Mouse (Mus musculus): Measurements from ENCODE around the gene Hipk4.
"Not testable (repeated sequence)": the region's sequence is repeated elsewhere in the genome, so short reads cannot be mapped to it uniquely, and the experiment has no call there.

Hipk4 gene

GRCm38 (mm10) chr7:27522967-27523366 lies at the start of gene Hipk4:
Gene Hipk4, plus strand, starts transcription at chr7:27523267.
- DNase-seq, result no peak

GRCm38 (mm10) chr7:27473835-27474489 lies 49.1 kb upstream of the Hipk4 start:
- DNase-seq, result no peak

- peak; percentile 90 for DNase-seq
These were observed 48.5 kb upstream of the Hipk4 start for GRCm38 (mm10) chr7:27474490-27474954.

DNA sequence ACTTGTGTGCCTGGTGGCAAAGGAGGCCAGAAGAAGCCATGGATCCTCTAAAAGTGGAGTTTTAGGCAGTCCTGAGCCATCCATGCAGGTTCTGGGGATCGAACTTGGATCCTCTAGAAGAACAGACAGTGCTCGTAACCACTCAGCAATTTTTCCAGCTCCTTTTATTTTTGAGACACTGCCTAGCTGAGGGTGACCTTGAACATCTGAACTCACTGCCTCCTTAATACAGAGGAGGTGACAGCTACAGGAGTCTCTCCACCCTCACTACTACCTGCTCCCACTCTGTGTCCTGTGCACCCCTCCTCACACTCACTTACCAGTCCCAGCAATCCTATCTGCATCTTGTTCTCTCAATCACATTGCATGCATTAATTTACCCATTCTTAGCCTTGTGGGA lies 47.5 kb upstream of the Hipk4 start:
- no peak for DNase-seq

- DNase-seq, result no peak
These were observed 46.9 kb upstream of the Hipk4 start for GRCm38 (mm10) chr7:27476098-27476635.

DNA sequence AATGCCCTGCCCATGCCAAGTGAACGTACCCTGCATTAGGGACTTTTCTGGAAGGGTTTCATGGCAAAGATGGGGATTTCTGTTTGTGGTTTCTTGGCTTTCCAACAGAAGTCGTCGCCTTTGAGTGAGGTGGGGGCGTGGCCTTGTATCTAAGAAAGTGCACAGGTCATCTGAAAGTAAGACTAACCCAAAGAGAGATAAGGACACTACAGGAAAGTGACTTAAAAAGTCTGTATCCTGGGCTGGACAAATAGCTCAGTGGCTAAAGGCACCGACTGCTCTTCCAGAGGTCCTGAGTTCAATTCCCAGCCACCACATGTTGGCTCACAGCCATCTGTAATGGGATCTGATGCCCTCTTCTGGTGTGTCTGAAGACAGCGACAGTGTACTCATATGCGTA lies 44.5 kb upstream of the Hipk4 start:
- DNase-seq, result no peak

DNA sequence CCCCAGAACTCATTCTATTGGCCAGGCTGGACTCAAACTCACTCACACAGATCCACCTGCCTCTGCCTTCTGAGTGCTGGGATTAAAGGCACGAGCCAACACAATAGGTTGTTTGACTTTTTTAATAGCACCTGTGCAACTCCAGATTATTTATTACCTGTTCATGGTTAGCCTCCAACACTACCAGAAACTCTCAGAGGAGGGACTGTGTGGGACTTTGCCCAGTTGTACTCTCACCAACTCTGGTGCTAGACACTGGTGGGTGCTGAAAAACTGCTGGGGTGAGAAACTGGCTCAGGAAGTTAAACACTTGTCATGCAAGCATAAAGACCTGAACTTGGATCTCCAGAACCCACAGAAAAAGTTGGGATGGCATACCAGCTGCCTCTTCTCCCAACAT lies 43.3 kb upstream of the Hipk4 start:
- no peak for DNase-seq

DNA sequence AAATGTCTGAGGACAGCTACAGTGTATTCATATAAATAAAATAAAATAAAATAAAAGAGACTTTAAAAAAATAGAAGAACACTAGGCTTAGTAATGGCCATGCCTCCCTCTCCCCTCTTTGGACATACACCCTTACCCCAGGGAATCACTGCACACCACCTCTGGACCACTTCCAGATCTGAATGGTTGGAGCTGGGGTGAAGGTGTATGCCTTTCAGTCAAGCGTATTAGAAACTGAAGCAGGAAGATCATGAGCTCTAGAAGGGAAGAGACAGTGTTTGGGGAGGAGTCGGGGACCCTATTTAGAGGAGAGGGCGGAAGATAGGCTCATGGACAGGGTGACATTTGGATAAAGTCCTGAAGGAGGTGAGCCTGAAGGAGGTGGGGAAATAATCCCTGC lies 42.6 kb upstream of the Hipk4 start:
- DNase-seq, result no peak

GRCm38 (mm10) chr7:27480927-27481626 lies 42.0 kb upstream of the Hipk4 start:
- DNase-seq, result no peak

DNA sequence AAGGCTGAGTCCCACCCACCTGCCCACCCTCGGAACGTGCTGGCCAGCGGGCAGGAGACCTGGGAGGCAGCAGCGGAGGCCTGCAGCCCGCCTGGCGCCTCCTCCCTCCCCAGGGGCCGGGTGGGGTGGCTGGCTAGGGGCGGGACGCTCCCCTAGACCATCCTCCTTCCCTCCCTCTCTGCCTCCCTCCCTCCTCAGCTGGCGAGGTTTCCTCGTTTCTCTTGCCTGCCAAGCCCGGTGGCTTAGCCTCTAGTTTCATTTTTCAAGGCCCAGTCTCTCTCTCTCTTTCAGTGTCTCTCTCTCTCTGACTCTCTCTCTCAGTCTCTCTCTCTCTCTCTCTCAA lies 41.5 kb upstream of the Hipk4 start:
- DNase-seq, result peak; percentile 60

- DNase-seq, result no peak
These were observed 39.2 kb upstream of the Hipk4 start for GRCm38 (mm10) chr7:27483860-27484259.

DNA sequence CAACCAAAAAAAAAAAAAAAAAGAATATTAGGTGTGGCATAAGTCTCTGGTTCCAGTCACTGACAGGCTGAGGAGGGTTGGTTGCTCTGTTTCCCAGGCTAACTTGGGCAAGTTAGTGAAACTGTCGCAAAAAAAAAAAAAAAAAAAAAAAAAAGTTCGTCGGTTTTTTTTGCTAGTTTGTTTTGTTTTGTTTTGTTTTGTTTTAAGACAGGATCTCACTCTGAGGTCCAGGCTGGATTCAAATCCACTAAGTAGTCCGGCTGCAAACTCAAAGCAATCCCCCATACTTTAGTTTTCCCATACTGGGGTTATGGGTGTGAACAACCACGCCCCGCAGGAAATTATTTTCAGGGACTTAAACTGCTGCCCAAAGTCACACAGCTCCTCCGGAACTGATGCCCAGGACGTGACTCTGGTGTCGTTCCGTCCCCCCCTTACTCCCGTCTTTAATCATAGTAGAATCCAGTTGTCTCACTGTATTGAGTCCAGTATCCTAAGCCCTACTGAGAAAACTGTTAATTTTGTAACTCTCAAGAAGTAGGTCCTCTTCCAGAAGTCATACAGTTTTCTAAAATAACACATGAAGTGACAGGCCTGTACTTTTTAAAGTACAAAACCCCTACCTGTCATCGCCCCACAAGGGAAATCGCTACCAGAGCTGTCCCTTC lies 36.8 kb upstream of the Hipk4 start:
- DNase-seq, result no peak

DNA sequence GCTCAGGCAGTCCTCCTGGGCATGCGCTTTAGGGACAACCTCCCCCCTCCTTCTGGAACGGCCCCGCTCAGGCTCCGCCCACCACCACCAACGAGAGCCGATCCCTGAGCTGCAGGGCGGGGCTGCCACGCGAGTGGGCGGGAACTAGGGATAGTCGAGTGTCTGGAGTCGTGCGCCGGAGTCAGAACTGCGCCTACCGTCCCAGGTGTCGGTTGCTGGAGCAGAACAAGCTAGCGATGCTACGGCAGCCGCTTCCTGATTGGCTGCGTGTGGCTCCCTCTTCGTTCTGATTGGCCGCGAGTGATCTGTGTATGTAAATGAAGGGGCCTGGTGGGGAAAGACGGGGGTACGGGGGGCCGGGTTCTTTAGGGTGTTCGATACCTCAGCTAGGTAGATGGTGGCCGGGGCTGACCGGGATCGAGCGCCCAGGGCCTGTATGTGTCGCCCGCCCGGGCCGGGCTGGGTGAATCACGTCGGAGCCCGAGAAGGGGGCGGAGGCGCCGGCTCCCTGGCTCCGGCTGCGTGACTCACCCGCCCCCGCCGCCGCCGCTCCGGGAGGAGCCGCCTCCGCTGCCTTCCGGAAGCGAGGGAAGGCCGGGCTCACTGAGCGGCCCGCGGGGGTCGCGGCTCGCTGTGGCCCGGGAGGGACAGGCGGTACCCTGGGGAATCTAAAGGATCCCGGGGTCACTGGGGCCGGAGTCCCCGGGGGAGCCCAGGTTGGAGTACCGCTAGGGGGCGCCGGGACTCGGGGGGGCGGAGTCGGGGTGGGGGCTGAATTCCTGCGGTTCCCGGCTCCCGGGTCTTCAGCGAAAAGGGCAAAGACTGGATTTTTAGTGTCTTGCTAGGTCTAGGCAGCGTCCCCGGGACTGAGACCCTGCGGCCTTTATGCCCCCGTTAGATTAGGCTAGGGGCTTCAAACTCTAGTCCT lies 36.0 kb upstream of the Hipk4 start, which contains the start of gene Sertad1:
Gene Sertad1, plus strand, starts transcription at position 141 of the 928 bp plus-strand sequence.
- peak; percentile 97 for DNase-seq

DNA sequence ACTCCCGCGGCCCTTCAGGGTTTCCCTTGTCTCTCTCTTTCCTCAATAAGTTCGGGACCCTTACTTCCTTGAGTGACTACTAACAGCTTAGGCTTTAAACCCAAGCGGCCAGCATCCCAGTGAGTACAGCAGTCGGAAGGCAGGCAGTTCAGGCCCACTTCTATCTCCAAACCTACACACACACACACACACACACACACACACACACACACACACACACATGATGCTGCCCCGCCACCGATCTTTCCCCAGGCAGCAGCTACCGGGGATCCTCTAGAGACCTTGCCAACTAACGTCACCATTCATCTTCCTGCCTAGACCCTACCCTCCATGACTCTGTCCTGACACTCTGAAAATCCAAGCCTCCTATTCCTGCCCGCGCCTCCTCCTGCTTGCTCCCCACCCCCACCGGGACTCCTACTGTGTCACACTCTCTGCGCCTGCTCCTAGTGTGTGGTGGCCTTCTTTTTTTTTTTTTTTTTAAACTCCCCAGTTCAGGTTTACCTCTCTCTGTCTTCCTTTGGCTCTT lies 35.3 kb upstream of the Hipk4 start:
- peak; percentile 45 for DNase-seq

DNA sequence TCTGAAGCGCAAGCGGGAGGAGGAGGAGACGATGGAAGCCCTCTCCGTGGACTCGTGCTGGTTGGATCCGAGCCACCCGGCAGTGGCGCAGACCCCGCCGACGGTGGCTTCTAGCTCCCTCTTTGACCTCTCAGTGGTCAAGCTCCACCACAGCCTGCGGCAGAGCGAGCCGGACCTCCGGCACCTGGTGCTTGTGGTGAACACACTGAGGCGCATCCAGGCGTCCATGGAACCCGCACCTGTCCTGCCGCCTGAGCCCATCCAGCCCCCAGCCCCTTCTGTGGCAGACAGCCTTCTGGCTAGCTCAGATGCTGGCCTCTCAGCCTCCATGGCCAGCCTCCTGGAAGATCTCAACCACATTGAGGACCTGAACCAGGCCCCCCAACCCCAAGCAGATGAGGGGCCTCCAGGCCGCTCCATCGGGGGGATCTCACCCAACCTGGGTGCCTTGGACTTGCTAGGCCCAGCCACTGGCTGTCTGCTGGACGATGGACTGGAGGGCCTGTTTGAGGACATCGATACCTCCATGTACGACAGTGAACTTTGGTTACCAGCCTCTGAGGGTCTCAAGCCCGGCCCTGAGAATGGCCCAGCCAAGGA lies 33.7 kb upstream of the Hipk4 start:
- no peak for DNase-seq

DNA sequence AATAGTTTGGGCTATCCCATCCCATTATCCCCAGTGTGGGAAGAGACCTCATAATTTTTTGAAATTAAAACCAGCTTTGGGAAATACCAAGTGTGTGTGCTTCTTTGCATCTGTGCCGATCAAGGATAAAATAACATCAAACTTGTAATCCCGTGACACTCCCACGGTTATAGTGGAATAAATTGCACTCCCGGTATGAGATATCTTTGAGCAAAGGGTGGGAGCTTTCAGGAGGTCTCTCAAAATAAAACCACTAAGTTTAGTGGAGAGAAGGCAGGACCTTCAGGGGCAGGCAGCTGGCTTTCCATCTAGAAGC lies 32.9 kb upstream of the Hipk4 start:
- no peak for DNase-seq

DNA sequence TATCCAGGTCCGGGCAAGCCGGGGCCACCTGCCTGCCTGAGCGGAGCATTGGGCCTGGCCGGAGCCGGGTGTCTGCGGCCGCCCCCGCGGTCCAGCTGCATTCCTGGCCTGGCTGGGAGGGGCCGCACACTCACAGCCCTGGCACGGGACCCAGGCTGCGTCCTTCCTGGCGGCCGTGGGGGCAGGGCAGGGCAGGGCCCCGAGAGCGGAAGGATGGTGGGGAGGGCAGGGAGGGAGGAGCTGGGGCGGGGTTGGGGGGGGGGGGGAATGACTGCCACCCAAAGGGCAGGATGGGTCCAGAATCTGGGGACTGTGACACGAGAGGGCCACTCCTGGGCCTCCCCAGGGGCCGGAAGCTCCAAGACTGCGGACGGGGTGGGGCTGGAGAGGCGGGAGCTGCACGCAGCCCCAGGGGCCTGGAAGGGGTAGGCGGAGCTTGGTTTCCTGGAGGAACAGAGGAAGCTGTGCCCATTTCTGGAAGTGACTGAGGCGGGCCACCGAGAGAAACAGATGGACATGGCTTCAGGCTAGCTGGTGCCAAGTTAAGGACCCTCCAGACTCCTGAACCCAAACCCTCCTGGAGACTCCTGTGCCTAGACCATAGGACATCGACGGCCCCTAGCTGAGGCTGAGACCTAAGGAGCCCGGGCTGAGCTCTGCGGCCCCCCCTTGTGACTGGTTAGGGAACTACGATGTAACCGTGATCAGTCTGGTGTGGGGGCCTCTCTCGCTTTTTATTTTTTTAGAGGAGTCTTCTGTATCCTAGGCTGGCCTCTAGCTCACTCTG lies 32.3 kb upstream of the Hipk4 start:
- DNase-seq, result peak; percentile 73

DNA sequence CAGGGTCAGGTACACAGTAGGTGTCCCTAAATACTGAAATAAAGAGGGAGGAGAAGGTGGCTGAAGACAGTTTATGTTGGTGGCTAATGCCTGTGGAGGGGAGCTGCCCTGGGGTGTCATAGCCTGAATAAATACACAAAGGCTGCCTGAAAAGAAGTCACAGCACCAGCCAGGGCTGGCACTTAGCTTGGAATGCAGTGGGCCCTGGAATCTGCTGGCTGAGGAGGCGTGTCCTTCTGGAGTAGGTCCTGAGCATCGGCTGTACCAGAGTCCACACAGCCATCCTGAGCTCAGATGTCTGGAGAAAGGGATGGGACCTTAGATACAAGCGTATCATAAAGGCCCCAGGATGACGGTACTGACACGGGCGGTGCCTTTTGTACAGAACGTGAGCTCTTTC lies 31.2 kb upstream of the Hipk4 start:
- no peak for DNase-seq

GRCm38 (mm10) chr7:27493022-27493421 lies 30.0 kb upstream of the Hipk4 start:
- no peak for DNase-seq

- DNase-seq, result no peak
These were observed 29.6 kb upstream of the Hipk4 start for GRCm38 (mm10) chr7:27493450-27493849.

DNA sequence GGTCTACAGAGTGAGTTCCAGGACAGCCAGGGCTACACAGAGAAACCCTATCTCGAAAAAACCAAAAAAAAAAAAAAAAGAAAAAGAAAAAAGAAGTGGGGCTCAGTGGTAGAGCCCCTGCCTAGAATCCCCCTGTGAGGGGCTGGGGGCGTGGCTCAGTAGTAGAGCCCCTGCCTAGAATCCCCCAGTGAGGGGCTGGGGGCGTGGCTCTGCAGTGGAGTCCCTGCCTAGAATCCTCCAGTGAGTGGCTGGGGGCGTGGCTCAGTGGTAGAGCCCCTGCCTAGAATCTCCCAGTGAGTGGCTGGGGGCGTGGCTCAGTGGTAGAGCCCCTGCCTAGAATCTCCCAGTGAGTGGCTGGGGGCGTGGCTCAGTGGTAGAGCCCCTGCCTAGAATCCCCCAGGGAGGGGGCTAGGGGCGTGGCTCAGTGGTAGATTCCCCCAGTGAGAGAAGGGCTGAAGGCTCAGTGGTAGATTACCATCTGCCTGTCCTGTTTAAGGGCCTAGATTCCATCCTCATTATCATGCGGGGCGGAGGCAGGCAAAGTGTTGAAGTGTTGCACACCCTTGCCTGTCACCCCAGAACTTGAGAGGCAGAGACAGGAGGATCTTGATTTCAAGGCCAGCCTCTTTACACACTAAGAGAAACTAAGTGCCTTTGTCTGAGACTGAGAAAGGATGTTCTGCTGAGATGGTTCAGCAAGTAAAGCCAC lies 28.3 kb upstream of the Hipk4 start:
- not testable (repeated sequence) for DNase-seq

All from right cerebral cortex, postnatal 4 days (tissue).